Mouse (Mus musculus): ENCODE measurements at regions not wholly inside any gene's neighbourhood (a gene's known extent, or its start where the extent isn't known, plus 50 kb on each side); places are given as distances from the start of the nearest gene placed in this dataset.

GRCm38 (mm10) chr5:91198620-91199019 lies 59.2 kb downstream of the Areg start:
- no peak for TF ChIP-seq TCF12 (IDR thresholded peaks at IDR 0.05; ENCODE audit: insufficient read depth, poor library complexity, severe bottlenecking)
- TF ChIP-seq CEBPB (IDR thresholded peaks at IDR 0.05; ENCODE audit: insufficient read depth, poor library complexity, severe bottlenecking), result no peak
- TF ChIP-seq POLR2AphosphoS2 (IDR thresholded peaks at IDR 0.05; ENCODE audit: insufficient read length, low read depth), result no peak
- TF ChIP-seq MYOD1 (IDR thresholded peaks at IDR 0.05; ENCODE audit: control insufficient read depth in 1 of 3, insufficient read length in 2 of 3, low read depth in 2 of 3), result no peak
- no peak for TF ChIP-seq MYOG (IDR thresholded peaks at IDR 0.05; ENCODE audit: control insufficient read depth in 1 of 3, insufficient read depth in 1 of 3, insufficient read length in 2 of 3, low read depth in 2 of 3)
- no peak for TF ChIP-seq SRF (IDR thresholded peaks at IDR 0.05; ENCODE audit: control insufficient read depth, insufficient read length, low read depth)
- TF ChIP-seq E2F4 (IDR thresholded peaks at IDR 0.05; ENCODE audit: insufficient read depth), result no peak
- TF ChIP-seq TCF3 (IDR thresholded peaks at IDR 0.05; ENCODE audit: insufficient read length, low read depth), result no peak
- TF ChIP-seq REST (IDR thresholded peaks at IDR 0.05; ENCODE audit: insufficient read depth, insufficient read length), result no peak
- no peak for TF ChIP-seq USF1 (IDR thresholded peaks at IDR 0.05; ENCODE audit: low read depth)
- TF ChIP-seq POLR2A (IDR thresholded peaks at IDR 0.05; ENCODE audit: insufficient read length, low read depth), result no peak
- no peak for TF ChIP-seq MAX (IDR thresholded peaks at IDR 0.05; ENCODE audit: low read depth)

GRCm38 (mm10) chr5:91200448-91200847 lies 61.0 kb downstream of the Areg start:
- no peak for TF ChIP-seq TCF12 (IDR thresholded peaks at IDR 0.05; ENCODE audit: insufficient read depth, poor library complexity, severe bottlenecking)
- no peak for TF ChIP-seq MYOD1 (IDR thresholded peaks at IDR 0.05; ENCODE audit: control insufficient read depth in 1 of 3, insufficient read length in 2 of 3, low read depth in 2 of 3)
- no peak for TF ChIP-seq POLR2AphosphoS2 (IDR thresholded peaks at IDR 0.05; ENCODE audit: insufficient read length, low read depth)
- no peak for TF ChIP-seq MYOG (IDR thresholded peaks at IDR 0.05; ENCODE audit: control insufficient read depth in 1 of 3, insufficient read depth in 1 of 3, insufficient read length in 2 of 3, low read depth in 2 of 3)
- TF ChIP-seq E2F4 (IDR thresholded peaks at IDR 0.05; ENCODE audit: insufficient read depth), result no peak
- TF ChIP-seq TCF3 (IDR thresholded peaks at IDR 0.05; ENCODE audit: insufficient read length, low read depth), result no peak
- no peak for TF ChIP-seq SRF (IDR thresholded peaks at IDR 0.05; ENCODE audit: control insufficient read depth, insufficient read length, low read depth)
- no peak for TF ChIP-seq MAX (IDR thresholded peaks at IDR 0.05; ENCODE audit: low read depth)
- no peak for TF ChIP-seq USF1 (IDR thresholded peaks at IDR 0.05; ENCODE audit: low read depth)
- TF ChIP-seq CEBPB (IDR thresholded peaks at IDR 0.05; ENCODE audit: insufficient read depth, poor library complexity, severe bottlenecking), result no peak
- no peak for TF ChIP-seq POLR2A (IDR thresholded peaks at IDR 0.05; ENCODE audit: insufficient read length, low read depth)
- TF ChIP-seq REST (IDR thresholded peaks at IDR 0.05; ENCODE audit: insufficient read depth, insufficient read length), result no peak
- no peaks in the 10 kb centered on the region for H3K36me3 ChIP-seq (ENCODE audit: control insufficient read depth, insufficient read depth)
- no peak overlapping the region for H3ac ChIP-seq (ENCODE audit: control insufficient read depth, insufficient read length)
- no peaks in the 10 kb centered on the region for H3K79me2 ChIP-seq (ENCODE audit: control insufficient read depth, insufficient read depth)
- H3K27me3 ChIP-seq (ENCODE audit: control insufficient read depth, insufficient read depth, insufficient read length), result no peaks in the 10 kb centered on the region
- H3K4me2 ChIP-seq (ENCODE audit: low read depth), result no peak overlapping the region
- no peak overlapping the region for H3K4me3 ChIP-seq

More at GRCm38 (mm10) chr5:91198620-91199019, 59.2 kb downstream of the Areg start:
- no peak overlapping the region for H3ac ChIP-seq (ENCODE audit: control insufficient read depth, insufficient read length)
- H3K4me2 ChIP-seq (ENCODE audit: low read depth), result no peak overlapping the region
- H3K79me2 ChIP-seq (ENCODE audit: control insufficient read depth, insufficient read depth), result no peaks in the 10 kb centered on the region
- H3K4me3 ChIP-seq, result no peak overlapping the region
- no peaks in the 10 kb centered on the region for H3K27me3 ChIP-seq (ENCODE audit: control insufficient read depth, insufficient read depth, insufficient read length)
- no peaks in the 10 kb centered on the region for H3K36me3 ChIP-seq (ENCODE audit: control insufficient read depth, insufficient read depth)

GRCm38 (mm10) chr5:91204225-91205005 lies 65.0 kb downstream of the Areg start:
- no peak overlapping the region for H3K4me3 ChIP-seq
- TF ChIP-seq CEBPB (IDR thresholded peaks at IDR 0.05; ENCODE audit: insufficient read depth, poor library complexity, severe bottlenecking) (0 out of 2 replicates have a peak, but pooled peaks have one; percentile 47), MYOD1 (IDR thresholded peaks at IDR 0.05; ENCODE audit: control insufficient read depth in 1 of 3, insufficient read length in 2 of 3, low read depth in 2 of 3) (no peak), E2F4 (IDR thresholded peaks at IDR 0.05; ENCODE audit: insufficient read depth) (no peak), SRF (IDR thresholded peaks at IDR 0.05; ENCODE audit: control insufficient read depth, insufficient read length, low read depth) (no peak)
- H3K79me2 ChIP-seq (ENCODE audit: control insufficient read depth, insufficient read depth), result no peaks in the 10 kb centered on the region
- H3K4me2 ChIP-seq (ENCODE audit: low read depth), result no peak overlapping the region
- H3ac ChIP-seq (ENCODE audit: control insufficient read depth, insufficient read length), result no peak overlapping the region
- H3K36me3 ChIP-seq (ENCODE audit: control insufficient read depth, insufficient read depth), result no peaks in the 10 kb centered on the region
- H3K27me3 ChIP-seq (ENCODE audit: control insufficient read depth, insufficient read depth, insufficient read length), result no peaks in the 10 kb centered on the region

- no peak overlapping the region for H3ac ChIP-seq (ENCODE audit: control insufficient read depth, insufficient read length)
- H3K27me3 ChIP-seq (ENCODE audit: control insufficient read depth, insufficient read depth, insufficient read length), result no peaks in the 10 kb centered on the region
- TF ChIP-seq CEBPB (IDR thresholded peaks at IDR 0.05; ENCODE audit: insufficient read depth, poor library complexity, severe bottlenecking) (no peak), REST (IDR thresholded peaks at IDR 0.05; ENCODE audit: insufficient read depth, insufficient read length) (no peak), E2F4 (IDR thresholded peaks at IDR 0.05; ENCODE audit: insufficient read depth) (no peak), MYOD1 (IDR thresholded peaks at IDR 0.05; ENCODE audit: control insufficient read depth in 1 of 3, insufficient read length in 2 of 3, low read depth in 2 of 3) (no peak), TCF12 (IDR thresholded peaks at IDR 0.05; ENCODE audit: insufficient read depth, poor library complexity, severe bottlenecking) (no peak), TCF3 (IDR thresholded peaks at IDR 0.05; ENCODE audit: insufficient read length, low read depth) (no peak), POLR2A (IDR thresholded peaks at IDR 0.05; ENCODE audit: insufficient read length, low read depth) (no peak), USF1 (IDR thresholded peaks at IDR 0.05; ENCODE audit: low read depth) (no peak)
- no peak overlapping the region for H3K4me3 ChIP-seq
- H3K4me2 ChIP-seq (ENCODE audit: low read depth), result no peak overlapping the region
- no peaks in the 10 kb centered on the region for H3K79me2 ChIP-seq (ENCODE audit: control insufficient read depth, insufficient read depth)
- no peaks in the 10 kb centered on the region for H3K36me3 ChIP-seq (ENCODE audit: control insufficient read depth, insufficient read depth)
Observed at GRCm38 (mm10) chr5:91205350-91205880, 66.0 kb downstream of the Areg start.
